Comparison of ENCODE assay signal across 20 mouse cellular contexts in genomic region chr17:43030290-43030689, GRCm38 (mm10). TPM values are rescaled to one million over a fixed set of nuclear protein-coding genes. Genes with fewer than 3 reads are reported as not detected.
DNase-seq lines count a peak whose midpoint lies in the region; ATAC-seq and TF ChIP-seq lines count a peak whose summit lies in the region.
"Had no signal": no experiment of that assay in that cellular context is flagged by ENCODE, and none has a peak within 500 bp of the region (broad histone marks: within the 10 kb centered on the region; RNA-seq: fewer than 3 reads in every experiment).

No protein-coding gene starts in this region.

- peaks cover 47 to 52% of the 10 kb centered on the region in 2 experiments for H3K4me1 ChIP-seq in liver, embryonic 14.5 days (replicated peaks; ENCODE audit: control insufficient read depth in 2 of 2, insufficient read depth in 2 of 2, low read length in 1 of 2)
- H3K4me1 ChIP-seq in liver, postnatal 0 days (ENCODE audit: insufficient read depth), result peaks cover 20% of the 10 kb centered on the region
- H3K4me1 ChIP-seq in liver, embryonic 16.5 days (ENCODE audit: control insufficient read depth, low read depth, low read length), result peaks cover 40% of the 10 kb centered on the region
- H3K4me1 ChIP-seq: hindbrain, embryonic 12.5 days; midbrain, embryonic 10.5 days; neural tube, embryonic 12.5 days had no signal

- no peaks in the 10 kb centered on the region for H3K9me3 ChIP-seq in liver, embryonic 14.5 days (ENCODE audit: control insufficient read depth, low read length)
- H3K9me3 ChIP-seq in liver, postnatal 0 days (ENCODE audit: low read length), result no peaks in the 10 kb centered on the region
- H3K9me3 ChIP-seq in liver, embryonic 16.5 days (replicated peaks; ENCODE audit: control insufficient read depth, low read length), result no peaks in the 10 kb centered on the region
- H3K9me3 ChIP-seq: hindbrain, embryonic 12.5 days; midbrain, embryonic 10.5 days; neural tube, embryonic 12.5 days had no signal

- no peaks in the 10 kb centered on the region for H3K27me3 ChIP-seq in liver, embryonic 14.5 days (ENCODE audit: control insufficient read depth, insufficient read depth, low read length)
- H3K27me3 ChIP-seq in liver, postnatal 0 days (ENCODE audit: insufficient read depth, low read length), result no peaks in the 10 kb centered on the region
- no peaks in the 10 kb centered on the region for H3K27me3 ChIP-seq in liver, embryonic 16.5 days (ENCODE audit: control insufficient read depth, insufficient read depth, low read depth, low read length)
- H3K27me3 ChIP-seq: hindbrain, embryonic 12.5 days; neural tube, embryonic 12.5 days had no signal

- 82% methylated on average over 3 of the region's 3 CpGs for WGBS in liver, embryonic 14.5 days (ENCODE audit: insufficient replicate concordance)
- 87% methylated on average over 3 of the region's 3 CpGs for WGBS in liver, postnatal 0 days (ENCODE audit: insufficient replicate concordance)
- 80% methylated on average over 3 of the region's 3 CpGs for WGBS in liver, embryonic 16.5 days (ENCODE audit: insufficient replicate concordance)

- ATAC-seq in frontal cortex, adult (ENCODE audit: low TSS enrichment), result peak; percentile 68
- no peak for ATAC-seq in liver, embryonic 14.5 days (ENCODE audit: insufficient read depth)
- no peak for ATAC-seq in liver, postnatal 0 days
- ATAC-seq in liver, embryonic 16.5 days (ENCODE audit: low read depth), result no peak
- ATAC-seq: CD4-positive, CD25-positive, alpha-beta regulatory T cell, adult 4 months; inflammation-experienced regulatory T-cells, adult 6 months had no signal

- peaks cover 2% of the 10 kb centered on the region for H3K36me3 ChIP-seq in liver, embryonic 14.5 days (replicated peaks; ENCODE audit: control insufficient read depth, insufficient read depth, low read depth)
- peaks cover 7% of the 10 kb centered on the region; the same call in 1 of the 2 replicates for H3K36me3 ChIP-seq in liver, postnatal 0 days (replicated peaks; ENCODE audit: insufficient read depth, low read length)
- peaks cover 3% of the 10 kb centered on the region; the same call in 1 of the 2 replicates for H3K36me3 ChIP-seq in liver, embryonic 16.5 days (ENCODE audit: control insufficient read depth, insufficient read depth)
- H3K36me3 ChIP-seq: G1E; hindbrain, embryonic 12.5 days; neural tube, embryonic 12.5 days had no signal

- H3K4me3 ChIP-seq in liver, embryonic 14.5 days (ENCODE audit: insufficient read depth in 1 of 2, low read depth in 2 of 2, low read length in 2 of 2), result no peak overlapping the region
- no peak overlapping the region for H3K4me3 ChIP-seq in liver, postnatal 0 days (ENCODE audit: low read depth, low read length)
- no peak overlapping the region for H3K4me3 ChIP-seq in liver, embryonic 16.5 days (ENCODE audit: low read depth, low read length)
- H3K4me3 ChIP-seq: hindbrain, embryonic 12.5 days; midbrain, embryonic 10.5 days; neural tube, embryonic 12.5 days had no signal

- H3K27ac ChIP-seq in liver, embryonic 14.5 days, result peak overlapping the region; percentile 48
- H3K27ac ChIP-seq in liver, postnatal 0 days (ENCODE audit: low read depth), result no peak overlapping the region
- H3K27ac ChIP-seq in liver, embryonic 16.5 days (ENCODE audit: low read length), result peak overlapping the region; percentile 48; the same call in 1 of the 2 replicates
- H3K27ac ChIP-seq: hindbrain, embryonic 12.5 days; midbrain, embryonic 10.5 days; neural tube, embryonic 12.5 days had no signal

- H3K4me2 ChIP-seq in liver, embryonic 14.5 days (ENCODE audit: low read depth), result no peak overlapping the region
- no peak overlapping the region for H3K4me2 ChIP-seq in liver, postnatal 0 days (ENCODE audit: low read depth, low read length)
- H3K4me2 ChIP-seq in liver, embryonic 16.5 days (ENCODE audit: low read depth, low read length), result no peak overlapping the region
- H3K4me2 ChIP-seq: hindbrain, embryonic 12.5 days; neural tube, embryonic 12.5 days had no signal

- H3K9ac ChIP-seq in liver, embryonic 14.5 days (replicated peaks), result no peak overlapping the region; the same call in 1 of the 2 replicates
- H3K9ac ChIP-seq in liver, postnatal 0 days (replicated peaks), result no peak overlapping the region
- H3K9ac ChIP-seq in liver, embryonic 16.5 days (ENCODE audit: low read depth, low read length), result no peak overlapping the region
- H3K9ac ChIP-seq: hindbrain, embryonic 12.5 days; neural tube, embryonic 12.5 days had no signal

- TF ChIP-seq EP300 in liver, embryonic 14.5 days (IDR thresholded peaks at IDR 0.05; ENCODE audit: low read depth), result no peak
- no peak for TF ChIP-seq EP300 in liver, postnatal 0 days (IDR thresholded peaks at IDR 0.05; ENCODE audit: low read depth)

- no peak for TF ChIP-seq CTCF in liver, embryonic 14.5 days (IDR thresholded peaks at IDR 0.05; ENCODE audit: low read depth)
- TF ChIP-seq CTCF in liver, postnatal 0 days (IDR thresholded peaks at IDR 0.05; ENCODE audit: low read depth), result no peak

- DNase-seq in cerebellum, adult 11-12 months, result peak; percentile 29
- no peak for DNase-seq in cerebellum, adult 8-10 months
- no peak for DNase-seq in frontal cortex, postnatal 25 days (ENCODE audit: low spot score in 2 of 2)
- no peak for DNase-seq in liver, embryonic 14.5 days (ENCODE audit: low read depth in 3 of 3, low spot score in 3 of 3)
- DNase-seq in liver, postnatal 0 days, result no peak
- no peak for DNase-seq in natural killer cell, adult 2 months (ENCODE audit: low spot score in 2 of 2)
- DNase-seq: gastrocnemius, postnatal 14 days; heart, postnatal 10 days; kidney, adult 8-10 months; left cerebral cortex, postnatal 4 days; lung, adult 18-20 months; thymus, postnatal 36 days had no signal

RNA-seq across cellular contexts. Expression of gene Tnfrsf21, which starts 13.9 kb away (rescaled TPM):
- 16.7 and 17.0 TPM in 2 replicates for polyA plus RNA-seq in liver, embryonic 14.5 days (2012; rRNA removed)
- 21.2 and 23.9 TPM in 2 replicates for polyA plus RNA-seq in liver, embryonic 14.5 days (2014; fragmentation: Nextera tagmentation; extraction: Ambion mirVana)
- polyA plus RNA-seq in liver, postnatal 0 days (2015; fragmentation: Nextera tagmentation; extraction: Ambion mirVana), result 11.7 and 15.4 TPM in 2 replicates
- 21.0 and 21.3 TPM in 2 replicates for polyA plus RNA-seq in liver, embryonic 16.5 days (2015; fragmentation: Nextera tagmentation; extraction: Ambion mirVana)
- polyA plus RNA-seq: G1E had no signal
